Mouse (Mus musculus): Measurements from ENCODE around the gene Deaf1.

Gene Deaf1

DNA sequence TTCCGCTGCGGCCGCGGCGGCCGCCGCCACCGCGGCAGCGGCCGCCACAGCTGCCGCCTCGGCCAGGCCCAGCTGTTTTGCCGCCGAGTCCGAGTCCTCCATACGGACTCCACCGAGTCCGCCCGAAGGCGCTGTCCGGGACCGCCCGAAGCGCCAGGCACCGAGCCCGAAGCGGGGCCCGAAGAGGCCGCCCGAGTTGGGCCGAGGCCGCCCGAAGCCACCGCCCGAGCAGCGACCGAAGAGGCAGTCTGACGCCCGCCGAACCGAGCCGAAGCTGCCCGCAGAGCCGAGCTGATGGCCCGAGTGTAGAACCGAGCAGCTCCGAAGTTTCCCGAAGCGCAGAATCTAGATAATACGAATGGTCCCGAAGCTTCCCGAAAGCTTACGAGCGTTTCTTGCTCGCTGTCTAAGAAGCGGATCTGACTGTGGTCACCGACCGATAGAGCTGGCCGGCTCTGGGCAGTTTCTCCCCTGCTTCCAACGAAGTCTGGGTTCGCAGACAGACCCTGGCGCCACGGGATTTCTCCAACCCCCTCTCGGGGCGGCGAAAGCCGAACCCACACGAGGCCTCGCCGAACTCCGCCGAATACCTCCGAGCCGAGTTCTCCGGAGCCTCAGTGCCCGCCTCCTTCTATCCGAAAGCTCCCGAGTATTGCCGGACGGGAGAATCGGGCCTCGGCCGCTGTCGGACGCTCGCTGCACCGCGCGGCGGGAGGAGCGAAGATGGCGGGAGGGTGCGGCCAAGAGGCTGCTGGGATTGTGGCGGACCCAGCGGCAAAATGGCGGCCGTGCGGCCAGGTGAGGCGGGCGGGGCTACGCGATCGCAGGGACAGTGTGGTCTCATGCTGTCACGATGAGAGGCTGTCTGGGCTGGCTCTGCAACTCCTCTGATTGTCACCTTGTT lies at the start of gene Deaf1, which contains the start of gene Tmem80:
Gene Deaf1 (minus strand): TSS at position 222 of the 904 bp plus-strand sequence.
Gene Tmem80 (plus strand): TSS at position 271 of the 904 bp plus-strand sequence.
- peak; percentile 99 for DNase-seq (ENCODE audit: low spot score)

DNA sequence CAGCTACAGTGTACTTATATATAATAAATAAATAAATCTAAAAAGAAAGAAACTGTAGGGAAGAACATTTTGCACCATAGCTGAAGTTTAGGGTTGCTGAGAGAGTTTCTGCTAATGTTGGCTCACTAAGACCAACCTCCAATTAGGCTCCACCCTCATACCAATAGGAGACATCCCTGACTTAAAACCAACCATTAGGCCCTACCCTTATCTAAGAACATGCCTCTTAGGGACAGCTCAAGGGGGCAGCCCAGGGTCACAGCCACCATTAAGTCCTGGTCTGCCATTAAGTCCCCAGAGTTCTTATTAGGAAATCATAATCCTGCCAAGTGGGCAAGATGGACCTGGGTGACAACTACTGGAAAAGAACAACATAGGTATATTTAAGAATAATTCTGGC lies 46.9 kb upstream of the Deaf1 start:
- DNase-seq (ENCODE audit: low spot score), result no peak

DNA sequence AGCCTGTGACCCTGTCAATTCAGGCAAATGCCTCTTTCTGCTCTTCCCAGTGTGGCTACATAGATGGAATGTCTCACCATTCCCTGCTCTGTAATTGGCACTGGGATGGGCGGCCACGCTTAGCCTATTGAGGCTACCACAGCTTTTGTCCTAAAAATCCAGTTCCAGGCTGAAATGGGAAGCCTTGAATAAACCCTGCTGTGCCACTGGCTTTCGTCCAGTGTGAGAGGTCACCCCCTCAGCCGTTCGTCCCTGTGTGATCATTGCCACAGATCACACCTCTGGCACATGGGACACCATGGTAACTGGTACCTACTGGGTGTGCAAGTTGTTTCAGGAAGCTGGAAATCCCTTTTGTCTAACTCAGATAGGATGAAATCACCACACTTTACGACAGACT lies 46.1 kb upstream of the Deaf1 start:
- DNase-seq (ENCODE audit: low spot score), result no peak

DNA sequence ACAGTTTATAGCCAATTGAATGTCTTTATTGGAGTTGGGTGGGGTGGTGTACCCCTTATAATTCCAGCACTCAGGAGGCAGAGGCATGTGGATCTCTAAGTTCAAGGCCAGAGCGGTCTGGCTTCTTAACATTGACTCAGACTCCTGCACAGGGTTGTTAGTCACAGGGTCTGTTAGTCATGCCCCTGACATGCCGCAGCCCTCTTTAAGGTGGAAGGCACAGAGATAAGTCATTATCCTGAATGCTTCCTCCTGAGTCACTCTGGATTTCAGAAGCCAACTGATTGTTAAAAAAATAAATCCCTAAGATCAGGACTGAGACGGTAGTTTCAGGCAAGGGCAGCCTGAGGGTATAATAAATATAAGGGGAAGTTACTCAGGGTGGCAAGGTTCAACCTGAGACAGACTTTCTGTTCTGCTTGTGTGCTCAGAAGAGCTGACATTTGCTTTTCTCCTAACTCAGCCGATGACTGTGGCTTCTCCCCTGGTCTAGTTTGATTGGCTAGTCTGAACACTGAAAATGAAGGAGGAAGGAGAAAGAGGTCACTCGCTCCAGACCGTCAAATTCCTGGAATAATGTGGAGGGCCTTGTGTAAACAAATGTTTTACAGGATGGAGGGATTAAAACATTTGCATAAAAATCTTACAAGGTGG lies 44.6 kb upstream of the Deaf1 start:
- DNase-seq (ENCODE audit: low spot score), result no peak

DNA sequence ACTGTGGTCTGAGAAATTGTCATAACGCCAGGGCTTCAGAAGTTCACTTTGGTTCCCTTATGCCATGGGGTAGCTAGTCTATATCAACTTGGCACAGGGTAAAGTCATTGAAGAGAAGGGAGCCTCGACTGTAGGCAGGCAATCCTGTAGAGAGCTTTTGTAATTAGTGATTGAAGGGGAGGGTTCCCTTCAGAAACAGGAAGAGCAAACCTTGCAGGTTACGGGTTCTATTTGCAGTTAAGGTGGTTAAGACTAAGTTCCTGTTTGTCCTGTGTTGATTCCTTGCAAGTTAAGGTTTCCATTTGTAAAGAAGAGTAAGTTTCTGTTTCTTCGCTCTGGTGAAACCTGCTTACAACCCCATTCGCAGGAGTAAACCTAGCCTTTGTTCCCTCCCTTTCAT lies 42.4 kb upstream of the Deaf1 start:
- no peak for DNase-seq (ENCODE audit: low spot score)

DNA sequence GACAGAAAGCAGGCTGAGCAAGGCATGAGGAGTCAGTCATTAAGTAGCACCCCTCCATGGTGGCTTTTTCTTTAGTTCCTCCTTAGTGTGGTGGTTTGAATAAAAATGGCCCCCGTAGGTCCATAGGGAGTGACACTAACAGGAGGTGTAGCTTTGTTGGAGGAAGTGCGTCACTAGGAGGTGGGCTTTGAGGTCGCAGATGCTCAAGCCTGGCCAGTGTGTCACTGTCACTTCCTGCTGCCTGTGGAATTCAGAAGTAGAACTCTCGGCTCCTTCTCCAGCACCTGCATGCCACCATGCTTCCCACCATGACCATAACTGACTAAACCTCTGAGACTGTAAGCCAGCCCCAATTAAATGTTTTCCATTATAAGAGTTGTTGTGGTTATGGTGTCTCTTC lies 39.9 kb upstream of the Deaf1 start:
- DNase-seq (ENCODE audit: low spot score), result no peak

DNA sequence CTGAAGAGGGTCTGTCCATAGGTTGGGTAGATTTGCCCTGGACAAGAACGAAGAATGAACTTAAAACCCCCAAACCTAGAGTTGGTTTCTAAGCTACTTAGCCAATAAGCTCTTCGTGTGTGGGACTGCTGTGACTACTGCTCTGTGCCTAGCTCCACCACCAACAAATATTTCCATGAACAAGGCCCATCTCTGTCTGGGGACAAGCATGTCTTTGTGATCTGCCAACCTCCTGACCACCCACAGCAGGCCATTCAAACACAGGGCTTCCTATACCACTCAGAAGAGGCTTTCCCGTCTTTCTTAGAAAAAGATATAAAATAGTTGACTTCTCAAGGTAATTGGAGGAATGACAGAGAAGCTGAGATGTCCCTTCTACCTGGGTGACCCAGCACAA lies 37.6 kb upstream of the Deaf1 start:
- no peak for DNase-seq (ENCODE audit: low spot score)

DNA sequence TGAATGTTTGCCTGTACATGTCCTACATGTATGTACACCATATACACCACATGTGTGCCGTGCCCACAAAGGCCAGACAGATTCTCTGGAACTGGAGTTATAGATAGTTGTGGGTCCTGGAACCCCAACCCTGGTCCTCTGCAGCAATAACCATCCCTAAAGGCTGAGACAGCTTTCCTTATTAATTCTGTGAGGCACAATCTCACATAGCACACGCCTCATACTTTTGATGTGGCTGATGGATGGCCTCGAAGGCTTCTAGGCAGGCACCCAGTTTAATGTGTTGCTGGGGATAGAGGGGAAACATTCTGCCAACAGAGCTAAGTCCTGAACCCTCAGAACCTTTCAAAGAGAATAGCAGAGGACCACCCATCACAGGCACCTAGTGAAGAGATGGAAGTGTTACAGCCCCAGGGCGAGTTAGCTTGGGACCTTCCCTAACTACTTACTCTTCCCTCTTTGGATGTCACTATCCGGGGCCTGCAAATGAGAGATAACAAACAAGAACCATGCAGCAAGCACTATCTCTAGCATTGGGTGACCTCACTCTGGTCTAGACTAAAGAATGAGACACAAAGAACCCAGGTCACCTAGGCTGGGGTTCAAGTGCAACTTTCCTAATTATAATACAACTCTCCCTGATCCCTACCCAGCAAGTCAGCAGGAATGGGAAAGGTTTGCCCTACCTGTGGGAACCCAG lies 37.0 kb upstream of the Deaf1 start:
- no peak for DNase-seq (ENCODE audit: low spot score)

DNA sequence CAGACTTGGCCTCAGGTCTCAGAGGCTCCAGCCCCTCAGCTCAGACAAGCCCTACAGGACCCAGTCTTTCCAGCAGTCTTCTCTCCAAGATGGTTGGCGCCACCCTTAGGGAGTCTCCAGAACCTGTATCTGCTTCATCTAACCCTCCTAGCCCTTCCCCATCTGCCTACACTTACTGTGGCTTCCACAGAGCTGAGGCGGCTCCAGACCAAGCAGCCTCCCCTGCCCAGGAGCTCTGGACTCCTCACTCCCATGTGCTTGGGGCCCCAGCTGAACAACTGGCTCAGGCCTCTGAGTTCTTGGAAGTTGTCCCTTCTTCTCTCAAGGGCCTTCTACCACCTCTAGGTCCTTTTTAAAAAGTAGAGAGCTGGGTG lies 36.2 kb upstream of the Deaf1 start:
- no peak for DNase-seq (ENCODE audit: low spot score)

DNA sequence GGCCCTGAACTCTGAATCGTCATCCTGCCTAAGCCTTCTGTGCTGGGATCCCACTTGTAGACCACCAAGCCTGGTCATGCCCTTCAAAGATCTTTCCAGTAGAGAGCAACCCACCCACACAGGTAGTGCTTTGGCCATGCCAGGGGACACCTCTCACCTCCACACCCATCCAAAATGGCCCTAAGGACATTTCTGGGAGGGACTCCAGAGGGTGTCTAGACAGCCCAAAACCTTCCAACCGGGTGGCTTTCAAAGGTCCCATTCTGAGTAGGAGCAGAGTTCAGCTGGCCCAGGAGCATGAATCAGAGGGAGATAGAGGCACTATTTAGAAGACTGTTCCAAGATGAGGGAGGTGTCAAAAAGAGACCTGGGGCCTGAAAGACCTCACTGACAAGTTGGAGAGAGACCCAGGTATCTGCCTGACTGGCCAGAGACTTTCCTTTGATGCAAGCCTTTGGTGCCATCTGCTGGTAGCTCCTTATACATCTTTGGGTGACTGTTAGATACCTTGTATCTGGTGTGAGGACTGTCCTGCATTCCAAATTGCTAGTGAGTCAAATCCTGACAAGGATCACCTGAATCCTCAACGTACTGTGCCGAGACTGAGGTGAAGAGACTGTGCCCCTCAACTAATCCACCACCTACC lies 35.7 kb upstream of the Deaf1 start:
- DNase-seq (ENCODE audit: low spot score), result peak; percentile 47

DNA sequence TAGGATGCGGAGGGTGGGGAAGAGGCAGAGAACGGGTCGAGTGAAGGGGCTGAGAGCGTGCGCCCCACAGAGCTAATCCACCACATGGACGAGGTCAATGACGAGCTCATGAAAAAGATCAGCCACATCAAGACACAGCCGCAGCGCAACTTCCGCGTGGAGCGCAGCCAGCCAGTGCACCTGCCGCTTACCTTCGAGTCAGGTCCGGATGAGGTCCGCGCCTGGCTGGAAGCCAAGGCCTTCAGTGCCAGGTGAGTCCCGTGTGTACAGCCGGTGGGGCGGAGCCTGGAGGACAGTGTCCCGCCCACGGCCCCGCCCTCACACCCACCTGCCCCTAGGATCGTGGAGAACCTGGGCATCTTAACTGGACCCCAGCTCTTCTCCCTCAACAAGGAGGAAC lies 34.0 kb upstream of the Deaf1 start:
- DNase-seq (ENCODE audit: low spot score), result peak; percentile 55

DNA sequence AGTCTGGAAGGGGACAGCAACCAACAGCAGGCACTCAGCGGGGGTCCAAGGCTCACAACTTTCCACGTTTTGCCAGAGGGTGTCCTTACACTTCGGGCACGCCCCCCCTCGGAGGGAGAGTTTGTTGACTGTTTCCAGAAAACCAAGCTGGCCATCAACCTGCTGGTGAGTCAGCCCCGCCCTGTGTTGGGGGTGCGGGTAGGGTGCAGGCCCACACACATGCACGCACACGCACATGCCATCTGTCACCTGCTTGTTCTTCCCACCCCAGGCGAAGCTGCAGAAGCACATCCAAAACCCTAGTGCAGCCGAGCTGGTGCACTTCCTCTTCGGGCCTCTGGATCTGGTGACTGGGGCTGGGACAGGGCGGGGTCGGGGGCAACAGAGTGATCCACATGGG lies 29.5 kb upstream of the Deaf1 start:
- DNase-seq (ENCODE audit: low spot score), result no peak

DNA sequence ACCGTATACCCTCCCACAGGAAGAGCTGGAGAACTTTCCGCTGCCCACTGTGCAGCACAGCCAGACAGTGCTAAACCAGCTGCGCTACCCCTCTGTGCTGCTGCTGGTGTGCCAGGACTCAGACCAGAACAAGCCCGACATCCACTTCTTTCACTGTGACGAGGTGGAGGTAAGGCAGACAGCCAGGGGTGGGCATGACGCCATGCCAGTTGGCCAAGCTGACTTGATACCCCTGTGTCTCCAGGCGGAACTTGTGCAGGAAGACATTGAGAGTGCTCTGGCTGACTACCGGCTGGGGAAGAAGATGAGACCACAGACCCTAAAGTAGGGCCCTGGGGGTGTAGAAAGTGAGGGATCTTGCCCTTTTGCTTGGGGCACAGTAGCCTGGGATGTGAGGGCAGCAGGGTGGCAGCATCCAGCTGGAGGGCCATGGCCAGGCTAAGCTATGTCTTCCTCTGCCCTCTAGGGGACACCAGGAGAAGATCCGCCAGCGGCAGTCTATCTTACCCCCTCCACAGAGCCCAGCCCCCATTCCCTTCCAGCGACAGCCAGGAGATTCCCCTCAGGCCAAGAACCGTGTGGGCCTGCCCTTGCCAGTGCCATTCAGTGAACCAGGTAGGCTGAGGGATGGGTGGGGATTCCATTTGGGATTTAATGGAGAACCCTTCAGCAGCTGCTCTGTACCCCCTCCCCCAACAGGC lies 28.3 kb upstream of the Deaf1 start:
- no peak for DNase-seq (ENCODE audit: low spot score)

DNA sequence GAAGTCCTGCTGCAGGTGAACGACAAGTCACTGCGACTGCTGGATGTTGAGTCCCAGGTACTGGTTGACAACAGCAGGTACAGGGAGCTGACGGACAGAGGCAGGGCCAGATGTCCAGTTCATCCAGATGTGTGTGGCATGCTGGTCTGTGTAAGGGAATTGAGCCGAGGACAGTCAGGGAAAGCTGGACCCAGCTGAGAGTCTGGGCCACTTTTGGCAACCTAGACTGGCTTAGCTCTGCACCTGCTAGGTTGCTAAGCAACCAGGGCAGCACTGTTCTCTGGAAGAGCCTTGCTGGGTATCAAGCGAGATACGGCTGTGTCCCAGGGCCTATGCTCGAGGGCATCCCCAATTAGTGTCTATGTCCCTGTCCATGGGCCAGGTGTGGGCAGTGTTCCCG lies 27.6 kb upstream of the Deaf1 start:
- DNase-seq (ENCODE audit: low spot score), result no peak

DNA sequence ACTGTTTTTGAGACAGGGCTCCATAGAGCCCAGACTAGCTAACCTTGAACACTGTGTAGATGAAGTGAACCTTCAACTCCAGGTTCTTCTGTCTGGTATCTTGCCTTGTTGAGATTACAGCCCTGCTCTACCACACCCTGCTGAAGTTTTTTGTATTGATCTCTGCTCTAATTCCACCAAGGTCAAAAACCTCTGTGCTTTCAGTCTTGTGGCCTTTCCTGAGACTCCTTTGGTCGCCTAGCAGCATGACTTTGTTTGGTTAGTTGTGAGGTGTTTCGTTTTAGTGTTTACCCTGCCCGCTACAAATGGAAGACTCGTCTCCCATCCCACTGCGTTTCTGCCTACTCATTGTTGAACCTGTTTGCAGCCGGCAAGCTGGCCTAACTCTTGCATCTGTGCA lies 23.6 kb upstream of the Deaf1 start:
- no peak for DNase-seq (ENCODE audit: low spot score)

DNA sequence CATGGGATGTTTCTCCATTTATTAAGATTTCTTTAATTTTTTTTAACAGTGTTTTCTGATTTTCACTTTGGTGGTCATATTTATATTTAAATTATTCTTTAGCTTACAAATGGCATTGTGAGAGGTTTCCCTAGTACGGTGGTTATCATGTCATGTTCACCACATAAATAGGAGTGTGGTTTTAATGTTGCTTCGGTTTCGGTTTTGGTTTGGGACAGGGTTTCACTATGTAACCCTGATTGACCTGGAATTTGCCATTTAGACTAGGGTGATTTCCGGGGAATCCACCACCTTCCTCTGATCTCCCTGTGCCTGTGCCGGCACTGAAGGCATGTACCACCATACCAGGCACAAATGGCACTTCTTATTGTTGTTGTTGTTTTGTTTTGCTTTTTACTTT lies 17.3 kb upstream of the Deaf1 start:
- DNase-seq (ENCODE audit: low spot score), result no peak

DNA sequence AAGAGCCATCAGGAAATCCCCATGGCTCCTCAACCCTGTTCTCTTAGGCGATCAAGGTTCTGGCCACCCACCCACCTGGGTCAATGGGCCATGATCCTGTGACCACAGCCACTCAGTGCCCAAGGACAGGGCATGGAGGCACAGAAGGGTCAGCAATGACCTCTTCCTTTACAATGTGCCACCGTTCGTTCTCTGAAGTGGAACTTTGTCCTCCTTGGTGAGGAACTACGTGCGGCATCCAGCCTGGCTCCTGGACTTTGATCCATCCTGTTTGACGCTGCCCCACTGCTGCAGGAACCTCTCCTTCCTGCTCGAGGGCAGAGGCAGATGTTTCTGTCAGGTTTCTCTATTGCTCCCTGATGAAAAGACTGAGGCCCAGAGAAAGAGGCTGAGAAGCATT lies 16.2 kb upstream of the Deaf1 start:
- no peak for DNase-seq (ENCODE audit: low spot score)

DNA sequence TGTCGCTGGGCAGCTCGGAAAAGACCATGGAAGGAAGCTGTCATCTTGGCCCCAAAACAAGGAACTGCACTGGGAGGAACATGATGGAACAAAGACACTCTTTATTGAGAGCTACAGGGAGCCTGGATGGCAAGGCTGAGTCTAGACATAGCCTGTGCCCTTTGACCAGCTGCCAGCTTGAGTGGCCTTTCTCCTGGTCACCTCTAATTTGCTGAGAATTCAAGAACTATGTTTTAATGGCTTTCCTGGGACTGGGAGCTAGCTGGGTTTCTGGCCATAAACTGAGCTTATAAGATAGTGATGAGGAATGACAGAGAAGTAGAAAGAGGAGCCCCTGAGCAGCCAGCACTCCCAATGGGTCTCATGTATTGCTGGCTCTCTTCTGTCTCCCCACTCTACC lies 15.7 kb upstream of the Deaf1 start:
- DNase-seq (ENCODE audit: low spot score), result no peak

DNA sequence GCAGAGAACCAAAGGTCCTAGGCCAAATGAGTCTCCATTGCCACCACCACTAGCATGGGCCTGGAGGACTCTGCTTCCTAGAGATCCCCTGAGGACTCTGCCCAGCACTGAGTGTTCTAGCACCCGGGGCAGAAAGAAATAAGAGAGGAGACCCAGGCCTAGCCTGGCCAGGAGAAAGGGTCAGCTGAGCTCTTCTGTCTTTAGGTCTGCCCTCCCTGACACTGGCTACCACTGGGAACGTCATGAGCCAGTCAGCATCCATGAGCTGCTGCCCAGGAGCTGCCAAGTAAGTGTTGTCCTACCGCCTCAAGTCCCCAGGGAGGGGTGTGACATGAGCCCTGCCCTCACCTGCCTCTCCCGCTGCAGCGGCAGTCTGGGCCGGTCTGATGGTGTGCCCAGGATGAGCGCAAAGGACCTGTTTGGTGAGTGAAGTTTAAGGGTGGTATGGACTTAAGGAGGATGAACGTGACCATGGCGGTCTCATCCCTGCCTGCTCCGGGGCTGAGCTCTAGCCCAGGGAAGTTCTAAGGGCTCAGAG lies 14.3 kb upstream of the Deaf1 start:
- DNase-seq (ENCODE audit: low spot score), result no peak

DNA sequence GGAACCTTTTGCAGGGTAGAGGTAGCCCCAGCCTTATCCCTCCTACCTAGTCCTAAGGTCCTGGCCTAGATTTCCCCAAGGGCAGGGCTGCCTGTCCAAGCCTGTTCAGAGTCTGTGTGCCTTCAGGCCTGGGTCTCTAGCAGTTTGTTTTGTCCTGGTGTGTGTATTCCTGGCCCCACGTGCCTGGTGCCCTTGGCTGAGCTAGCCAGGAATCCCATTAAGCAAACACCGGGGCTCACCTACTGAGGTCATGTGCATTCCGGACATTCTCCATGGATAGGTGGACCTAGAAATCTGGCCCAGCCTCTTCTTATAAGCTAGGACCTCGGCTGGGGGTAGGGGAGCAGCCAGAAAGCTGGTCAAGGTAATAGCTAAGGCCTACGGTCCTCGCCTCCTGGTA lies 13.0 kb upstream of the Deaf1 start:
- no peak for DNase-seq (ENCODE audit: low spot score)

DNA sequence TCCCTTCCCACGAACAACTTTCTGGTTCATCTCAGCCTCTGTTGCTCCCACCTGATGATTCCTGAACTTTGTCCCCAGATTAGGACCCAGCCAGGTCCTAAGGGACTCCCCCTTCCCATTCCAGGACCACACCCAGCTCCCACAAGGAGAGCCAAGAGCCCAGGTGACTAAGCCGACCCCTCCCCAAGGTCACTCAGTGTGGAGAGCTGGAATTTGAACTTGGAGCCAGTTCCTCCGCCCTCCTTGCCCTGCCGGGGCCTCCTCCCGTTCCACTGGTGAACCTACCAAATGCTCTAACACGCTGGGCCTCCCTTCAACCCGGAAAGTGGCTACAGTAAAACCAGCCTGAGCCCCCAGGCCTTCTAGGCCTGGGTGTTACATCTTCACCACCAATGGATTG lies 12.5 kb upstream of the Deaf1 start:
- no peak for DNase-seq (ENCODE audit: low spot score)

All from ovary, postnatal 36 days (tissue).